Mouse (Mus musculus): Measurements from ENCODE around the gene Ephb3.

Gene Ephb3

DNA sequence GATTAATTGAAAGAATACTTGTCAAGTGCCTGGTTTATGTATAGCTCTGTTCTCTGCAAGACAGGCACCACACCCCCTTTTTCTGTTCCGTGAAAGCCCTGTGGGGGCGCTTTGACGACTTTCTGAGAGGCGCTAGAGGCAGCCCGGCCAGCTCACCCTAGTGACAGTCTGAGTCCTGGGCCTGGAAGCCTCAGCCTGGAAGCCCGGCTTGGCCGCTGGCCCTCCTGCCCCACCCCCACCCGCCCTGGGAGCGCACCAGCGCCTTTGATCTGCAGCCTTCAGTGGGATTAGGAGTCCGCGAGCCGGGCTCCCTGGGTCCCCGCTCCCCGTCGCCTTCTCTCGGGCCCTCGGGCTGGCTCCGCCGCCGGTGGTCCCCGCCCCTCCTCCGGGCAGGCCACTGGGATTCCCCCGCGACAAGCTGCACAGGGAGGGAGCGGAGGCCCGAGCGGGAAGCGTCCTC lies 41.4 kb downstream of the Ephb3 start:
- DNase-seq (ENCODE audit: low spot score in 2 of 2): peak; percentile 82 to 87

- peak in 1 of 2 experiments; percentile 28 for DNase-seq (ENCODE audit: low spot score in 2 of 2)
These were observed 42.0 kb downstream of the Ephb3 start for GRCm38 (mm10) chr16:21246391-21247036.

GRCm38 (mm10) chr16:21247037-21247432 lies 42.5 kb downstream of the Ephb3 start:
- no peak for DNase-seq (ENCODE audit: low spot score in 2 of 2)

DNA sequence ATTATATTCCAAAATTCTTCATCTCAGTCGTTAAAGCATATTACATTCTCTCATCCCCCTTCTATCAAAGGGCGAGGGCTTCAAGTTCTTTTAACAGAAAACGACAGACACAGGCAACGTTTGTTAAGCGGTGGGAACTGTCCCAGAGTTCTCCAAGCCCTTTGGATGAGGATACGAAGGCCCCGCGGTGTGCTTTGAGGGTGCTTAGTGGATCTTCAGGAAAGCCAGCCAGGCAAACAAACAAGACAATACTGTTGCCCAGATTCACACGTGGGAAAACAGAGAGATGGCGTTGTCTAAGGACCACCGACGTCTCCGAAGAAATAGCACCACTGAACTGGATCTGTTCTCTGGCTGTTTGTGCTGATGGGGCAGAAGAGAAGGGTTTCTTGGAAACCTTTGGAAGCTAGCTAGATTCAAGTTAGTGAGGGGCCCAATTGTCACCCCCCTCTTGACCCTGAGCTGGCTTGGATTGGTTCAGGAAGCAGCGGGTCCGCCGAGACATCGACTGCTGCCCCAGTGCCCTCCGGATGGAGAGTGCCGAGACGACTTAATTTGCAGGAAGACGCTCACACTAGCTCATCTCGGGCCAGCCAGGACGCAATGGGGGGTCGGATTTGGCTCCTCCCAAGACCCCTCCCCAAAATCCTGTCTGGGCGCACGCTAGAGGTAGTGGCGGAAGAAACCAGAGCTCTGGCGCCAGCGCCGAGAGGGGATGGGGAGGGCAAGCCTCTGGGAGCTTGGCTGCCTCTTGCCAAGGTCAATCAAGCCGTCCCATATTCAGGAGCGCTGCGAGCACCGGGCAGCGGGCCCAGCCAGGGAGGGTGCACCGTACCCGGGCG lies 43.5 kb downstream of the Ephb3 start:
- peak; percentile 29 to 45 for DNase-seq (ENCODE audit: low spot score in 2 of 2)

- no peak for DNase-seq (ENCODE audit: low spot score in 2 of 2)
These were observed 44.4 kb downstream of the Ephb3 start for GRCm38 (mm10) chr16:21248713-21249531.

GRCm38 (mm10) chr16:21252401-21252955 lies 47.9 kb downstream of the Ephb3 start:
- DNase-seq (ENCODE audit: low spot score in 2 of 2): no peak

GRCm38 (mm10) chr16:21255574-21256304 lies 51.2 kb downstream of the Ephb3 start:
- no peak for DNase-seq (ENCODE audit: low spot score in 2 of 2)

DNA sequence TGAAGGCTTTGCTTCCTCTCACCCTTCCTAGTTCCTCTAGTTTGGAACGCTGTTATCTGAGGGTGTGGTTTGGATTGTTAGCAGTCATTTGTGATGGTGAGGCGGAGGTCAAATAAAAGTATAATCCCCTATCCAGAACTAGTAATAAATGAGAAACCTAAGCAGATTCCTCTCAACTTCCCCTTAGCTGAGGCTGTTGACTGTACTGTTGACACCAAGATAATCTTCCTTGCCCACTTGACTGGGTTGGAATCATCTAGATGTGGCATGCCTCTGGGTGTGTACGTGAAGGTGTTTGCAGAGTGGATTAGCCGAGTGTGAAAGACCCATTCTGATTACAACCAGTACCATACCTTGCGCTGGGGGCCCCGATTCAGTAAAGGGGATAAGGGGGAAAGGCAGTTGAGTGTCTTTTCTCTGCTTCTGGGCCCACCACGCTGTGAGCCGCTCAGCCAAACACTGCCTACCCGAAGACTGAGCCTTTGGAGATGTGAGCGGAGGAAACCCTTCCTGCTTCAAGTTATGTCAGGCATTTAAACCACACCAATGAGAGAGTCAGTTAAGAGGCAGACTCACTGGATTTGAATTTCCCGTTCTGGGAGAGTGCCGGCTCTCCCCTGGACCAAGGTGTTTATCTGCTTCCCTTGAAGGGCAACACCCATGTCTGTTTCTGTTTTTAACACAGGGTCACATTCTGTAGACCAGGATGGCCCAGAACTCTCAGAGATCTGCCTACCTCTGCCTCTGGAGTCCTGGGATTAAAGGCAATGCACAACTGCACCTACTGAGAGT lies 52.2 kb downstream of the Ephb3 start:
- no peak for DNase-seq (ENCODE audit: low spot score in 2 of 2)

- DNase-seq (ENCODE audit: low spot score in 2 of 2): no peak
These were observed 60.9 kb downstream of the Ephb3 start for GRCm38 (mm10) chr16:21265417-21265816.

DNA sequence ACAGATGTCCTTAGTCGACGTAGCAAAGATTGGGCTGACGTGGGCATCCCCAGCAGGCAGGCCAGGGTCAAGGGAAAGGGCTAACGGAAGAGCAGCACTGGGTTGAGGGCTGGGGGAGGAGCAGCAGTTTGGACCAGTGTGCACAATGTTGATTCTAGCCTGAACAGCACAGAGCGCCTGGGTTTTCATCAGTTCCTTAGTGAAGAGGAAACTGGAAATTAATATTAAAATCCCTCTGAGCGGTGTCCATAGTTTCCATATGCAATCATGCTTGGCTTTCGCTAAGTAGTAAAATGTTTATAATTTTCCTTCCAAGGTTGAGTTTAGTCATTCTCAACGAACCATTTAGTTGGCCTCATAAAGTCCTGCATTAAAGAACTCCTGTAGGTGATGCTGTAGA lies 65.2 kb downstream of the Ephb3 start:
- no peak for DNase-seq (ENCODE audit: low spot score in 2 of 2)

GRCm38 (mm10) chr16:21271773-21272247 lies 67.3 kb downstream of the Ephb3 start:
- DNase-seq (ENCODE audit: low spot score in 2 of 2): no peak

GRCm38 (mm10) chr16:21272748-21273147 lies 68.2 kb downstream of the Ephb3 start:
- DNase-seq (ENCODE audit: low spot score in 2 of 2): no peak
